Mouse (Mus musculus): ENCODE data around the gene Angpt4. TPM values are rescaled to one million over a fixed set of nuclear protein-coding genes. Genes with fewer than 3 reads are reported as not detected.
A peak's percentile ranks its signal among the peaks of the same experiment; 100 is the strongest.

Gene Angpt4
- polyA plus RNA-seq, 1 experiment = 0.57 TPM

- H3K36me3 ChIP-seq (ENCODE audit: control insufficient read depth, insufficient read depth, low read length) = peaks cover 5% of the 10 kb centered on the region; the same call in 1 of the 2 replicates
- H3K4me1 ChIP-seq (ENCODE audit: control insufficient read depth, insufficient read depth, insufficient read length) = peaks cover 25% of the 10 kb centered on the region
- H3K4me3 ChIP-seq (ENCODE audit: extremely low read depth, insufficient read depth, insufficient read length) = peak overlapping the region; percentile 45; the same call in 1 of the 2 replicates
Measured at GRCm38 (mm10) chr2:151972880-151973594, 62.0 kb downstream of the Angpt4 start.

GRCm38 (mm10) chr2:151973595-151974562, 62.9 kb downstream of the Angpt4 start:
- TF ChIP-seq CTCF (IDR thresholded peaks at IDR 0.05; ENCODE audit: extremely low read depth, insufficient read depth, insufficient read length, insufficient replicate concordance) (no peak), POLR2A (IDR thresholded peaks at IDR 0.05; ENCODE audit: low read depth, low read length) (no peak)
- H3K36me3 ChIP-seq (ENCODE audit: control insufficient read depth, insufficient read depth, low read length) = peaks cover 5% of the 10 kb centered on the region; the same call in 1 of the 2 replicates
- peak overlapping the region; percentile 45 for H3K4me3 ChIP-seq (ENCODE audit: extremely low read depth, insufficient read depth, insufficient read length)
- H3K4me1 ChIP-seq (ENCODE audit: control insufficient read depth, insufficient read depth, insufficient read length) = peaks cover 32% of the 10 kb centered on the region
- DNase-seq (ENCODE audit: low read depth in 1 of 2, low spot score in 2 of 2) = no peak
- no peaks in the 10 kb centered on the region for H3K27me3 ChIP-seq (ENCODE audit: control insufficient read depth, insufficient read depth, low read length)
- H3K27ac ChIP-seq (ENCODE audit: insufficient read depth, low read length) = no peak overlapping the region
- WGBS = 9% methylated on average over 36 of the region's 36 CpGs

More at GRCm38 (mm10) chr2:151972880-151973594, 62.0 kb downstream of the Angpt4 start:
- 8% methylated on average over 23 of the region's 23 CpGs for WGBS
- peak in 1 of 2 experiments; percentile 23 for DNase-seq (ENCODE audit: low read depth in 1 of 2, low spot score in 2 of 2)
- Histone ChIP-seq H3K27ac (ENCODE audit: insufficient read depth, low read length) (no peak overlapping the region), H3K27me3 (ENCODE audit: control insufficient read depth, insufficient read depth, low read length) (no peaks in the 10 kb centered on the region)
- no peak for TF ChIP-seq POLR2A (IDR thresholded peaks at IDR 0.05; ENCODE audit: low read depth, low read length)
- no peak for TF ChIP-seq CTCF (IDR thresholded peaks at IDR 0.05; ENCODE audit: extremely low read depth, insufficient read depth, insufficient read length, insufficient replicate concordance)

- WGBS = 94% methylated on average over 5 of the region's 5 CpGs
- TF ChIP-seq CTCF (IDR thresholded peaks at IDR 0.05; ENCODE audit: extremely low read depth, insufficient read depth, insufficient read length, insufficient replicate concordance) = no peak
- no peak for TF ChIP-seq POLR2A (IDR thresholded peaks at IDR 0.05; ENCODE audit: low read depth, low read length)
Measured at GRCm38 (mm10) chr2:151975295-151975694, 64.3 kb downstream of the Angpt4 start.

GRCm38 (mm10) chr2:151976067-151976466, 65.1 kb downstream of the Angpt4 start:
- no peaks in the 10 kb centered on the region for H3K36me3 ChIP-seq (ENCODE audit: control insufficient read depth, insufficient read depth, low read length)
- H3K27me3 ChIP-seq (ENCODE audit: control insufficient read depth, insufficient read depth, low read length) = no peaks in the 10 kb centered on the region
- H3K27ac ChIP-seq (ENCODE audit: insufficient read depth, low read length) = no peak overlapping the region
- WGBS = 93% methylated on average over 3 of the region's 3 CpGs
- DNase-seq (ENCODE audit: low read depth in 1 of 2, low spot score in 2 of 2) = no peak
- no peak overlapping the region for H3K4me3 ChIP-seq (ENCODE audit: extremely low read depth, insufficient read depth, insufficient read length)
- peaks cover 28% of the 10 kb centered on the region for H3K4me1 ChIP-seq (ENCODE audit: control insufficient read depth, insufficient read depth, insufficient read length)
- TF ChIP-seq POLR2A (IDR thresholded peaks at IDR 0.05; ENCODE audit: low read depth, low read length) (no peak), CTCF (IDR thresholded peaks at IDR 0.05; ENCODE audit: extremely low read depth, insufficient read depth, insufficient read length, insufficient replicate concordance) (no peak)

More at GRCm38 (mm10) chr2:151975295-151975694, 64.3 kb downstream of the Angpt4 start:
- Histone ChIP-seq H3K4me3 (ENCODE audit: extremely low read depth, insufficient read depth, insufficient read length) (no peak overlapping the region), H3K27ac (ENCODE audit: insufficient read depth, low read length) (no peak overlapping the region), H3K36me3 (ENCODE audit: control insufficient read depth, insufficient read depth, low read length) (peaks cover under 1% of the 10 kb centered on the region; the same call in 1 of the 2 replicates), H3K27me3 (ENCODE audit: control insufficient read depth, insufficient read depth, low read length) (no peaks in the 10 kb centered on the region), H3K4me1 (ENCODE audit: control insufficient read depth, insufficient read depth, insufficient read length) (peaks cover 36% of the 10 kb centered on the region)
- DNase-seq (ENCODE audit: low read depth in 1 of 2, low spot score in 2 of 2) = no peak

GRCm38 (mm10) chr2:151977689-151978440, 66.9 kb downstream of the Angpt4 start:
- H3K27me3 ChIP-seq (ENCODE audit: control insufficient read depth, insufficient read depth, low read length) = no peaks in the 10 kb centered on the region
- no peak for DNase-seq (ENCODE audit: low read depth in 1 of 2, low spot score in 2 of 2)
- H3K36me3 ChIP-seq (ENCODE audit: control insufficient read depth, insufficient read depth, low read length) = no peaks in the 10 kb centered on the region
- H3K4me3 ChIP-seq (ENCODE audit: extremely low read depth, insufficient read depth, insufficient read length) = no peak overlapping the region
- 86% methylated on average over 4 of the region's 4 CpGs for WGBS
- H3K4me1 ChIP-seq (ENCODE audit: control insufficient read depth, insufficient read depth, insufficient read length) = peaks cover 22% of the 10 kb centered on the region
- no peak for TF ChIP-seq POLR2A (IDR thresholded peaks at IDR 0.05; ENCODE audit: low read depth, low read length)
- no peak for TF ChIP-seq CTCF (IDR thresholded peaks at IDR 0.05; ENCODE audit: extremely low read depth, insufficient read depth, insufficient read length, insufficient replicate concordance)
- no peak overlapping the region for H3K27ac ChIP-seq (ENCODE audit: insufficient read depth, low read length)

GRCm38 (mm10) chr2:151978494-151978893, 67.5 kb downstream of the Angpt4 start:
- TF ChIP-seq CTCF (IDR thresholded peaks at IDR 0.05; ENCODE audit: extremely low read depth, insufficient read depth, insufficient read length, insufficient replicate concordance) = no peak
- TF ChIP-seq POLR2A (IDR thresholded peaks at IDR 0.05; ENCODE audit: low read depth, low read length) = no peak
- no peak overlapping the region for H3K4me3 ChIP-seq (ENCODE audit: extremely low read depth, insufficient read depth, insufficient read length)
- H3K36me3 ChIP-seq (ENCODE audit: control insufficient read depth, insufficient read depth, low read length) = no peaks in the 10 kb centered on the region
- no peaks in the 10 kb centered on the region for H3K27me3 ChIP-seq (ENCODE audit: control insufficient read depth, insufficient read depth, low read length)
- no peak for DNase-seq (ENCODE audit: low read depth in 1 of 2, low spot score in 2 of 2)
- H3K4me1 ChIP-seq (ENCODE audit: control insufficient read depth, insufficient read depth, insufficient read length) = peaks cover 22% of the 10 kb centered on the region
- 72% methylated on average over 6 of the region's 6 CpGs for WGBS
- no peak overlapping the region for H3K27ac ChIP-seq (ENCODE audit: insufficient read depth, low read length)

All from spleen, adult 2 months (tissue).